Mouse (Mus musculus) liver, postnatal 0 days (tissue): Measurements from ENCODE around the gene Atg2a. TPM values are rescaled to one million over a fixed set of nuclear protein-coding genes. Genes with fewer than 3 reads are reported as not detected.

Source experiments
- ATAC-seq: fragments of 200-750 bp; cut with Nextera tagmentation; 2 replicates; pipeline ENCODE4 v1.8.0; 2017; ENCODE audit warnings: mild to moderate bottlenecking, moderate library complexity
- DNase-seq: peaks from one replicate; pipeline ENCODE4 v3.0.0-alpha.2; 2016
- H3K27ac ChIP-seq: fragments of 300-500 bp; sonication (generic); 2 replicates; pipeline ENCODE4 v1.5.1; 2014; ENCODE audit warnings: antibody characterized with exemption, moderate library complexity, mild to moderate bottlenecking, low read depth
- H3K27me3 ChIP-seq: fragments of 300-500 bp; sonication (generic); 2 replicates; pipeline ENCODE4 v1.6.1; 2014; ENCODE audit warnings: low read length, control low read depth, mixed read lengths; ENCODE audit not compliant: insufficient read depth
- H3K36me3 ChIP-seq: fragments of 300-500 bp; sonication (generic); replicated peaks from 2 replicates; pipeline ENCODE4 v1.6.1; 2014; ENCODE audit warnings: mild to moderate bottlenecking, control low read depth, low read length, moderate library complexity, mixed read lengths; ENCODE audit not compliant: insufficient read depth
- H3K4me1 ChIP-seq: fragments of 300-500 bp; sonication (generic); 2 replicates; pipeline ENCODE4 v1.6.1; 2014; ENCODE audit warnings: antibody characterized with exemption, mild to moderate bottlenecking, control low read depth; ENCODE audit not compliant: insufficient read depth
- H3K4me2 ChIP-seq: fragments of 300-500 bp; sonication (generic); 2 replicates; pipeline ENCODE4 v1.6.1; 2014; ENCODE audit warnings: low read depth, mild to moderate bottlenecking, low read length, moderate library complexity, mixed read lengths
- H3K4me3 ChIP-seq: fragments of 300-500 bp; sonication (generic); 2 replicates; pipeline ENCODE4 v1.5.1; 2014; ENCODE audit warnings: low read depth, low read length
- H3K9ac ChIP-seq: fragments of 300-500 bp; sonication (generic); replicated peaks from 2 replicates; pipeline ENCODE4 v1.6.1; 2014; ENCODE audit warnings: mild to moderate bottlenecking, moderate library complexity
- H3K9me3 ChIP-seq: fragments of 300-500 bp; sonication (generic); 2 replicates; pipeline ENCODE4 v1.6.1; 2016; ENCODE audit warnings: mild to moderate bottlenecking, control low read depth, low read length, mixed read lengths
- CTCF ChIP-seq: sonication (generic); IDR thresholded peaks from 2 replicates; pipeline ENCODE4 v1.5.1; 2016; ENCODE audit warnings: antibody characterized with exemption, low read depth
- EP300 ChIP-seq: IDR thresholded peaks from 2 replicates; pipeline ENCODE4 v1.6.1; 2016; ENCODE audit warnings: antibody characterized with exemption, low read depth, mild to moderate bottlenecking
- WGBS: fragments of 180-500 bp; shearing (Covaris S2); extraction: QIAGEN DNeasy Blood & Tissue Kit; methylation state at CpG from one replicate; pipeline ENCODE4 v1.1.7; 2014; ENCODE audit not compliant: insufficient replicate concordance; 5-methylcytosine and 5-hydroxymethylcytosine counted together
- polyA plus RNA-seq: library from polyadenylated mRNA; unstranded; fragments of >200 nt; fragmentation: Nextera tagmentation; extraction: Ambion mirVana; gene quantifications from 2 replicates; pipeline ENCODE4 v1.2.1, GENCODE M21; 2015

The Atg2a gene
- polyA plus RNA-seq, 1 experiment from 2014 or later, result 3.8 TPM

GRCm38 (mm10) chr19:6271206-6271605, 29.7 kb downstream of the Atg2a start:
- Histone ChIP-seq H3K36me3 (no peaks in the 10 kb centered on the region), H3K27ac (peak overlapping the region; percentile 82), H3K4me2 (no peak overlapping the region), H3K4me3 (no peak overlapping the region), H3K9me3 (no peaks in the 10 kb centered on the region), H3K4me1 (peaks cover 54% of the 10 kb centered on the region), H3K9ac (peak overlapping the region; percentile 30; the same call in 1 of the 2 replicates), H3K27me3 (no peaks in the 10 kb centered on the region)
- TF ChIP-seq CTCF, result no peak
- no peak for TF ChIP-seq EP300
- WGBS, result 58% methylated on average over 8 of the region's 8 CpGs
- no peak for DNase-seq
- ATAC-seq, result no peak

- H3K4me2 ChIP-seq, result no peak overlapping the region
- no peaks in the 10 kb centered on the region for H3K9me3 ChIP-seq
- no peaks in the 10 kb centered on the region for H3K27me3 ChIP-seq
- H3K4me1 ChIP-seq, result peaks cover 55% of the 10 kb centered on the region
- ATAC-seq (no peak), DNase-seq (no peak)
- H3K4me3 ChIP-seq, result no peak overlapping the region
- no peaks in the 10 kb centered on the region for H3K36me3 ChIP-seq
- 61% methylated on average over 7 of the region's 7 CpGs for WGBS
- H3K9ac ChIP-seq, result no peak overlapping the region
- 0 out of 2 replicates have a peak overlapping the region, but pooled peaks have one; percentile 45 for H3K27ac ChIP-seq
- TF ChIP-seq EP300, result no peak
- TF ChIP-seq CTCF, result no peak
Observed at GRCm38 (mm10) chr19:6272053-6272452, 30.6 kb downstream of the Atg2a start.

- 79% methylated on average over 4 of the region's 4 CpGs for WGBS
- DNase-seq (no peak), ATAC-seq (no peak)
- TF ChIP-seq CTCF (no peak), EP300 (no peak)
- H3K27ac ChIP-seq, result no peak overlapping the region
- no peak overlapping the region for H3K4me2 ChIP-seq
- no peaks in the 10 kb centered on the region for H3K9me3 ChIP-seq
- H3K27me3 ChIP-seq, result no peaks in the 10 kb centered on the region
- peaks cover 56% of the 10 kb centered on the region for H3K4me1 ChIP-seq
- H3K4me3 ChIP-seq, result no peak overlapping the region
- no peaks in the 10 kb centered on the region for H3K36me3 ChIP-seq
- H3K9ac ChIP-seq, result no peak overlapping the region
Observed at GRCm38 (mm10) chr19:6272738-6273137, 31.3 kb downstream of the Atg2a start.

GRCm38 (mm10) chr19:6273592-6273991, 32.1 kb downstream of the Atg2a start:
- ATAC-seq, result no peak
- H3K27ac ChIP-seq, result no peak overlapping the region
- no peaks in the 10 kb centered on the region for H3K9me3 ChIP-seq
- H3K4me2 ChIP-seq, result no peak overlapping the region
- TF ChIP-seq CTCF, result no peak
- no peak for TF ChIP-seq EP300
- H3K4me1 ChIP-seq, result peaks cover 56% of the 10 kb centered on the region
- H3K27me3 ChIP-seq, result no peaks in the 10 kb centered on the region
- H3K9ac ChIP-seq, result no peak overlapping the region
- no peak for DNase-seq
- no peak overlapping the region for H3K4me3 ChIP-seq
- 62% methylated on average over 4 of the region's 4 CpGs for WGBS
- H3K36me3 ChIP-seq, result no peaks in the 10 kb centered on the region

GRCm38 (mm10) chr19:6273998-6274608, 32.6 kb downstream of the Atg2a start:
- TF ChIP-seq CTCF, result no peak
- TF ChIP-seq EP300, result no peak
- H3K4me2 ChIP-seq, result no peak overlapping the region
- no peaks in the 10 kb centered on the region for H3K27me3 ChIP-seq
- no peak for DNase-seq
- 0 out of 2 replicates have a peak overlapping the region, but pooled peaks have one; percentile 17 for H3K9ac ChIP-seq
- WGBS, result 84% methylated on average over 13 of the region's 13 CpGs
- H3K36me3 ChIP-seq, result peaks cover 2% of the 10 kb centered on the region; the same call in 1 of the 2 replicates
- peaks cover 62% of the 10 kb centered on the region for H3K4me1 ChIP-seq
- H3K4me3 ChIP-seq, result no peak overlapping the region
- no peaks in the 10 kb centered on the region for H3K9me3 ChIP-seq
- ATAC-seq, result no peak
- no peak overlapping the region; the same call in 1 of the 2 replicates for H3K27ac ChIP-seq

GRCm38 (mm10) chr19:6275740-6276389, 34.4 kb downstream of the Atg2a start:
- WGBS, result 6% methylated on average over 15 of the region's 15 CpGs
- H3K4me1 ChIP-seq, result peaks cover 68% of the 10 kb centered on the region
- DNase-seq, result peak; percentile 59
- peak overlapping the region; percentile 91 for H3K4me2 ChIP-seq
- H3K9me3 ChIP-seq, result no peaks in the 10 kb centered on the region
- ATAC-seq, result peak; percentile 4; the same call in 1 of the 2 replicates
- TF ChIP-seq CTCF (peak; percentile 30), EP300 (no peak)
- peak overlapping the region; percentile 59 for H3K9ac ChIP-seq
- no peaks in the 10 kb centered on the region for H3K27me3 ChIP-seq
- peak overlapping the region; percentile 92 for H3K27ac ChIP-seq
- H3K36me3 ChIP-seq, result peaks cover 15% of the 10 kb centered on the region
- H3K4me3 ChIP-seq, result peak overlapping the region; percentile 67
